ENCODE assay signal across 16 mouse cellular contexts in the genomic region with DNA sequence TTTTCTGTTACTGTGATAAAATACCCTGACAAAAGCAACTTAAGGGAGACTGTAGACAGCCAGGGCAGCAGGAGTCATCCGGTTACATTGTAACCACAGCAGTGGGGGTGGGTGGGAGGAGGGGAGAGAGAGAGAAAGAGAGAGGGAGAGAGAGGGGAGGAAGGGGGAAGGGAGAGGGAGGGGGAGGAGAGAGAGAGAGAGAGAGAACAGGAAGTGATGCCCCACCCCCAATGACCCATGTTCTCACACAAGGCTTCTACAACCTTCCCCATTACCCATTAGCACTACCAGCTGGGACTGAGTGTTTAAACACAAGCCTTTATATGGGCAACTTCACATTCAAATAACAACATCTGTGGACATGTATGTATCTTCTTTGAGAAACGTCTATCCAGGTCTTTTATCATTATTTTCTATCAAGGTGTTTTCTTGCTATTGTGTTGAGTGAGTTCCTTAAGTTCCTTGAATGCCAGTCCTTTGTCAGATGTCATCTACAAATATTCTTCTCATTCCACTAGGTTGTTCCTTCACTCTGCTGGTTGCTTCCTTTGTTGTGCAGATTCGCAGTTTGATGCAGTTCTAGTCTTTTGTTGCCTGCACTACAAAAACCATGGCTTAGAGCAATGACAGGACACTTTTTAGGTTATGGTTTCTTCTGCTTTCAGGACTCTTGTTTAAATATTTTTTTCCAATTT.
"Had no signal": no experiment of that assay in that cellular context is flagged by ENCODE, and none has a peak within 500 bp of the region (broad histone marks: within the 10 kb centered on the region; RNA-seq: fewer than 3 reads in every experiment).

No protein-coding gene starts in this region.

- DNase-seq: kidney, adult 2 months; kidney, postnatal 25 days; lung, adult 2 months; lung, postnatal 10 days; lung, postnatal 4 days; midbrain, embryonic 14.5 days; retina, postnatal 1 day; right cerebral cortex, postnatal 4 days; spleen, adult 18-20 months had no signal

- H3K4me2 ChIP-seq: liver, embryonic 11.5 days; liver, embryonic 15.5 days; neural tube, embryonic 12.5 days had no signal

- H3K27ac ChIP-seq: left cerebral cortex, adult 2 months; limb, embryonic 10.5 days; liver, embryonic 15.5 days; midbrain, embryonic 10.5 days; neural tube, embryonic 12.5 days had no signal

- H3K4me3 ChIP-seq: left cerebral cortex, adult 2 months; limb, embryonic 10.5 days; liver, embryonic 15.5 days; midbrain, embryonic 10.5 days; myocyte; neural tube, embryonic 12.5 days had no signal

- H3K36me3 ChIP-seq: limb, embryonic 10.5 days; liver, embryonic 15.5 days; midbrain, embryonic 10.5 days; neural tube, embryonic 12.5 days had no signal

- H3K27me3 ChIP-seq: liver, embryonic 15.5 days; neural tube, embryonic 12.5 days had no signal

- H3K9me3 ChIP-seq: limb, embryonic 10.5 days; liver, embryonic 15.5 days; midbrain, embryonic 10.5 days; neural tube, embryonic 12.5 days had no signal

- H3K9ac ChIP-seq: liver, embryonic 15.5 days; neural tube, embryonic 12.5 days had no signal

- H3K4me1 ChIP-seq: limb, embryonic 10.5 days; liver, embryonic 15.5 days; midbrain, embryonic 10.5 days; neural tube, embryonic 12.5 days had no signal
